Mouse (Mus musculus): Measurements from ENCODE around the gene Anapc15.

DNA sequence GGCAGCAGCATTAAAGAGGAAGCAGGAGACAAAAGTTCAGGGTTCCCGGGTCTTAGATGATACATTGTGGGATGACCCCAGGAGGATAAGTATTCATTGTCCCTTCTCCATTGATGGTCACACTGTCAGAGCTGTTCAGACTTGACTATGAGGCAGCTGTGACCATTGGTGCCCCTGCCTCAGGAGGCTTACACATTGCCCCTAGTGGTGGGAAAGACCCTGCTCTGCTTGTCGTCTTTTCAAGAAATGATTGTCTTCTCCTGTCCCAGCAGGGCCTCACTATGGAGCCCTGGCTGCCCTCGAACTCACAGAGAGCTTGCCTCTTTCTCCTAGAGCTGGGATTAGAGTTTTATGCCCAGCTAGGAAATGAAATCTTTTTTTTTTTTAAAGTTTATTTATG, 48.5 kb downstream of the Anapc15 start:
- no peak for TF ChIP-seq TAL1 (IDR thresholded peaks at IDR 0.05; ENCODE audit: low read length)
- TF ChIP-seq GATA1 (IDR thresholded peaks at IDR 0.05; ENCODE audit: low read length): no peak

Measured in erythroblast, embryonic 14.5 days (primary cell).